Mouse (Mus musculus) embryonic fibroblast, embryonic 13.5 days (primary cell): ENCODE data around the gene Cd34. TPM values are rescaled to one million over a fixed set of nuclear protein-coding genes. Genes with fewer than 3 reads are reported as not detected.

Experiments
- H3K27ac ChIP-seq: 2 replicates; pipeline ENCODE4 v1.5.1; 2012; ENCODE audit warnings: low read length, control low read depth, inconsistent platforms; ENCODE audit not compliant: insufficient read depth
- H3K4me1 ChIP-seq: 2 replicates; pipeline ENCODE4 v1.6.1; 2011; ENCODE audit warnings: low read length; ENCODE audit not compliant: control insufficient read depth, insufficient read depth
- H3K4me3 ChIP-seq: 2 replicates; pipeline ENCODE4 v1.5.1; 2011; ENCODE audit warnings: mild to moderate bottlenecking, control low read depth, low read length; ENCODE audit not compliant: insufficient read depth
- CTCF ChIP-seq: IDR thresholded peaks from 2 replicates; pipeline ENCODE4 v1.5.1; 2011; ENCODE audit warnings: mild to moderate bottlenecking, control low read depth, low read length, moderate library complexity, borderline replicate concordance; ENCODE audit not compliant: insufficient read depth
- POLR2A ChIP-seq: IDR thresholded peaks from 2 replicates; pipeline ENCODE4 v1.6.1; 2011; ENCODE audit warnings: low read depth, mild to moderate bottlenecking, control low read depth, low read length, moderate library complexity
- polyA plus RNA-seq: library from polyadenylated mRNA; stranded (reverse); fragments of >200 nt; gene quantifications from 2 replicates; pipeline ENCODE4 v1.2.4, GENCODE M21; 2011; ENCODE audit warnings: low read depth; ENCODE audit not compliant: missing spikeins, insufficient read length

Gene Cd34
- 7.1 and 7.8 TPM in 2 replicates for polyA plus RNA-seq

DNA sequence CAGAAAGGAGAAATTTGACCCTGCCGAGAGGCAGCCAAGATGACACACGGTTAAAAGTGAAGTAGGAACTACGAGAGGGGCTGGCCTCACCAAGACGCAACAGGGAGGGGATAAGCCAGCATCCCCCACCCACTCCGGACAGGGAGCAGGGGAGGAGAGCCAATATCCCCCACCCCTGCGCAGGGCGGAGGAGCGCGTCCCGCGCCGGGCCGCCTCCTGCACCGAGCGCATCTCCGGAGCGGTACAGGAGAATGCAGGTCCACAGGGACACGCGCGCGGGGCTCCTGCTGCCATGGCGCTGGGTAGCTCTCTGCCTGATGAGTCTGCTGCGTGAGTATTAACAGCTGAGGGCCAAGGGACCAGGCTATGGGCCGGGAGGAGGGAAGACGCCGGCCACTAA, at the start of gene Cd34:
TSS of gene Cd34 (plus strand) at position 105 of the 400 bp plus-strand sequence.
- Histone ChIP-seq H3K4me3 (peak within 1 kb of the TSS; percentile 48), H3K4me1 (peaks cover 4% of the 10 kb centered on the region), H3K27ac (no peak within 1 kb of the TSS)
- TF ChIP-seq CTCF (no peak), POLR2A (no peak)

DNA sequence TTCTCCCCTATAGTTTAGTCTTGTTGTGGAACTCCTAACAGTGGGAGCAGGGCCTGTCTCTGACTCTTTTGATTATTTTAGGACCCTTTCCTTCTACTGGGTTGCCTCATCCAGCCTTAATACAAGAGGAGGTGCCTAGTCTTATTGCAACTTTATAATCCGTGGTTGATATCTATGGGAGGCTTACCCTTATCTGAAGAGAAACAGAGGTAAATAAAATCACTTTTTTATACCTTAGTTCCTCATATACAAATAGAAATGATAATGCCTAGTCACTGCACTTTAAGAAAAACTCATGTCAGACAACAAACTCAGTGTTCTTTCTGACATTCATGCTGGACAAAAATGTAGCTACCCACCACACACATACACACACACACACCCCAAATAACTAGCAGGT, 44.1 kb upstream of the Cd34 start:
- no peak for TF ChIP-seq CTCF
- TF ChIP-seq POLR2A: no peak
- Histone ChIP-seq H3K4me3 (no peak overlapping the region), H3K4me1 (no peaks in the 10 kb centered on the region), H3K27ac (no peak overlapping the region)

DNA sequence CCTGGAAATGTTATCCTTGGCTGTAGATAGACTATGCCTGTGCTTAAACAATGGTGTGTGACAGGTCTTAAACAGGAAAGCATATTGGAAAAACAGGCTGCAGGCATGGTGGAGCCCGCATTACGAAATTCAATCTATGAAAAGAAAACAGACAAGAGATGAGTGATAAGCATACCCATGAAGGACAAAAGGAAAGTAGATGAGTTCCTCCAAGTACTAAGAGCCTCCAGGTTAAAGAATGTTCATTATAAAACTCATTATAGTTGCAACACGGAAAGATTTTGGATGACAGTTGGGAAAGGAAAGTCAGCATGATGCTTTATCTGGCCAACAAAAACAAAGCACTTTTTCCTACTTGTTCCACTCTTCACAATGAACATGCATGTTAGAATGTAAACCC, 43.3 kb upstream of the Cd34 start:
- TF ChIP-seq POLR2A: no peak
- TF ChIP-seq CTCF: no peak

DNA sequence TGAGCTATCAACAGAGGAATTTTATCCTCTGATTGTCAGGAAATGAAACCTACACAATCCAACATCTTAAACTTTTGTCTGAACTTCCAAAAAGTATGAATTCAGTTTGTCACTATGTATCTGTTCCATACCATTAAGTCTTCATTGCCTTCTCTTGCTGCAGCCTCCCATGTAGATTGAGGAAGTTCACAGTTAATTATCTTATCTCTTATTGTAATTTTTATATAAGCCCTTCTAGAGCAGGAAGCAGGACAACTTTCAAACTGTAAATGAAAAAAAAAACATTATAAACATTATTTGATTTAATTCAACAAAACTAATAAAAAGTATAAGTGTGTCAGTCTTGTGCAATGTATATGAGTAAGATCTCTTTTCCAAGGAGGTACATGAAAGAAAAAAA, 37.5 kb upstream of the Cd34 start:
- Histone ChIP-seq H3K27ac (no peak overlapping the region), H3K4me1 (no peaks in the 10 kb centered on the region), H3K4me3 (no peak overlapping the region)
- TF ChIP-seq CTCF (no peak), POLR2A (no peak)

More for the DNA sequence above, 43.3 kb upstream of the Cd34 start:
- Histone ChIP-seq H3K4me1 (no peaks in the 10 kb centered on the region), H3K4me3 (no peak overlapping the region), H3K27ac (no peak overlapping the region)

DNA sequence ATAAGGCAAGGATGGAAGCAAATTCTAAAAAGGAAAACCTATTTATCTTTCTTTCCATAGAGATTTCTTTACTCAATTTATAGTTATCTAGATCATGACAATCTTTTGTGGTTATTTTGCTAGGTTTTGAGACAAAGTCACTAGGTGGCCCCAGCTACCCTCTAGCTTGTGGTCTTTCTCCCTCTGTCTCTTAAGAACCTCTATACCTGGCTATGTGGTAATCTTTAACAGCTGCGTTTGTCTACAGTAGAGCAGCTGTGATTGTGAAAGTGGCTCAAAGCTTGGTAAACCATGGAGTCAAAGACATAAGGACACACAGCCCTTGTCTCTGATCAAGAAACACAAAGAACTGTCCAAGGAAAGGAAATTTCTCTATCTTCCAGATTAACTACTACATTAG, 36.8 kb upstream of the Cd34 start:
- Histone ChIP-seq H3K4me1 (no peaks in the 10 kb centered on the region), H3K4me3 (no peak overlapping the region), H3K27ac (no peak overlapping the region)
- TF ChIP-seq POLR2A: no peak
- no peak for TF ChIP-seq CTCF

DNA sequence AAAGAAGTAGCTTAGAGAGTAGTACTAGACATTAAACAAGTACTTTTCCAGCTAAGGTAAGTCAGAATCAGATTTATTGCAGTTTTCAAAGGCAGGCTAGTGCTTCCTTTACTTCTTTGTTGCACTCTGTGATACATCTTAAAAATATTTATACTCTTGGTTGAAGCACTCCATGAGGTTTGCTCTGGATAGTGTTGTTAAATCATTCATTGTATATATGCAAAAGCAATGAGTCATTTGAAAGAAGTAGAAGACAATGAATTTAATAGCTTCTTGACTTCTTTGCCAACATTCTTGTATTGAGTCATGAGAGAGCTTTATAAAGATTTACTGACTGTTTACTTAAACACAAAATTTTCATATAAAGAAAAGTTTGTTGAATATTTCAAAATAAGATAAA, 29.7 kb upstream of the Cd34 start:
- no peak for TF ChIP-seq POLR2A
- no peak for TF ChIP-seq CTCF
- no peaks in the 10 kb centered on the region for H3K4me1 ChIP-seq
- H3K27ac ChIP-seq: no peak overlapping the region
- no peak overlapping the region for H3K4me3 ChIP-seq

DNA sequence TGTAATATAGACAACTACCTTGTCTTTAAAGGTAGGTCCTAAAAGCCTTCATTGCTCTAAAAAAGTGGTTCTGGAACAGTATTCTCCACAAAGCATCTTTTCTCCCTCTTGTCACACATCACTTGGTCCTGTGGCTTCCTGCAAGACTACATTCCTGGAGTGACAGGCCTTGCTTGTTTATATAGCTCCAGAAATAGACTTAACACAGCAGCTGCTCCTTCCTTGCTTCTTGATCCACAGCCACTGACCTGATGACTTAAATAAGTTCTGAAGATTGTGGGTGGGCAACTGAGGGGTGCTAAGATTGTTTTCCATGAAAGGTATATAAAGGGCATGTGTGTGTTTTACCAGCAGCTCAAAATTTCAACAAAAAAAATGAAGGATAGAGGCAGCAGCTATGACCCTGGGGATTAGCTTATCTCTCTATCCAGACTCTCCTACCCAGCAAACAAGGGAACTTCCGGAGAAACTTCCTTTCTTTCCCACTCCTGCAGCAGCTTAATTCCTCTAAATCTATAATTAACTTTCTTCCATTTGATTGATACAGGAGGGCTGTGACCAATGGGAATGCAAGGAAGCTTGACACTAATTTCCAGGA, 12.8 kb upstream of the Cd34 start:
- no peak overlapping the region for H3K4me3 ChIP-seq
- H3K4me1 ChIP-seq: peaks cover 4% of the 10 kb centered on the region; the same call in 1 of the 2 replicates
- H3K27ac ChIP-seq: no peak overlapping the region
- TF ChIP-seq POLR2A: no peak
- TF ChIP-seq CTCF: no peak

DNA sequence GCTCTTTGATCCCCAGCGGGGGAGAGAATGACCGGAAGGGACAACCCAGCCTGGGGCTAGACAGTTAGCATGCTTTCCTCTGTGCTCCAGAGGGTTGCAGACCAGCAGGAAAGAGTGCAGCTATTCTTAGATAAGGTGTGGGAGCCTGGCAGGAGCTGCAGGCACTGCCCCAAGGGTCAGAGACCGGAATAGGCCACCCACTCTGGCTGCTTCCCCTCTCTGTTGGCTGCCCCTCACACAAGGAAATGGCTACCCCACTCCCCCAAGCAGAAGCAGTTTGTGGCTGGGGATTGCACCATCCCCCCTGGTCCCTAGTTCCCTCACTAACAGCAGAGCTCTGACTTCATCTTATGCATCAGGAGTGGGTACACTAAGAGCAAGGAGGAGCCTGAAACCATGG, 10.7 kb upstream of the Cd34 start:
- Histone ChIP-seq H3K27ac (no peak overlapping the region), H3K4me1 (peaks cover 4% of the 10 kb centered on the region; the same call in 1 of the 2 replicates), H3K4me3 (no peak overlapping the region)
- no peak for TF ChIP-seq POLR2A
- no peak for TF ChIP-seq CTCF

DNA sequence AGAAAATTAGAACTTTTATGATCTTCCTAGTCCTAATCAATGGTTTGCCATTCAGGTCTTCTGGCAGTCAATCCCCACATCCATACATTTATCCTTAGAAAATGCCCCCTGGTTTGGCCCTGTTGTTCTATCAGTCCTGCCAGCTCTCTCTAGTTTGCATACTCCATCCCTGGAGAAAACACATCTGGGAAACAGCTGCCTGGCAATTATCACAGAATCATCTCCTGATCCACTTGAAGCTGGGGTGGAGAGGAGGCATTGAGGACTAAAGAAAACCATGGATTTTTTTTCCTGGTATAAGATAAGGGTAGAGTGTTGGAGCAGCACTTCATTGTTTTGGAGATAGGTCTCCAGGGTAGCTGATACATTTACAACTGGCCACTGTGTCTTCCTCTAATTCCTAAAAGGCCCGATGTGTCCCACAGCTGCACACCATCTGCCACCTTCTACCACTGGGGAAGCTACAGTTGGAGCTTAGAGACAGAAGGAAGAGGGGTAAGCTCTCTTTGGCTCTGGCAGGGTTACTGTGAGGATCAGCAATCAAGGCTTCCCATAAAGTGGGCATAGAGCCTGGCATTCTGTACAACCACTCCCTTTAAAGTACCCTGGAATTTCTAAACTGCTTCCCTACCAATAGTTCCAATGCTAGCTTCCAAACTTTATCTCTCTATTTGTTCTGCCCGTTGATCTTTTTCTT, 9.2 kb upstream of the Cd34 start:
- no peak for TF ChIP-seq POLR2A
- TF ChIP-seq CTCF: no peak
- H3K27ac ChIP-seq: peak overlapping the region; percentile 31; the same call in 1 of the 2 replicates
- peaks cover 4% of the 10 kb centered on the region; the same call in 1 of the 2 replicates for H3K4me1 ChIP-seq
- H3K4me3 ChIP-seq: no peak overlapping the region

DNA sequence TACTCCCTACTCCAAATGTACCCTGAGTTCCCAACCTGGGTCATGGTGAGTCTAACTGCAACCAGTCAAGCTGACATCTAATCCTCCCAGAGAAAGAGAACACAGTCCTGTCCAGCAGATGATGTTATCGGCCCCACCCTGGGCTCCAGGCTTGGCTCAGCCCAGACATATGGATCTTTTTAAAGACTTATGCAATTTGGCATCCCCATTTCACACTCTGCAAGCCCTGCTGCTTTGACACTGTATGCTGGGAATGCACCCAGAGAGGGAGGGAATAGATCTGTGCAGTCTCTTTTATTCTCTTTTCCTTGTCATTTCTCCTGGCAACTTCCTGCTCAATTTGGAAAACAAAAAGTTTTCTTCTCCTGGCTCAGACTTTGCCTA, 8.7 kb upstream of the Cd34 start:
- TF ChIP-seq CTCF (no peak), POLR2A (no peak)
- peak overlapping the region; percentile 74 for H3K27ac ChIP-seq

More for the DNA sequence above, 8.7 kb upstream of the Cd34 start:
- Histone ChIP-seq H3K4me3 (no peak overlapping the region), H3K4me1 (peaks cover 4% of the 10 kb centered on the region; the same call in 1 of the 2 replicates)
